Mouse (Mus musculus): ENCODE data around the gene AA467197. TPM values are rescaled to one million over a fixed set of nuclear protein-coding genes. Genes with fewer than 3 reads are reported as not detected.

The AA467197 gene
- 1.2 TPM for polyA plus RNA-seq (2012; fragmentation: generic; extraction: Trizol)

DNA sequence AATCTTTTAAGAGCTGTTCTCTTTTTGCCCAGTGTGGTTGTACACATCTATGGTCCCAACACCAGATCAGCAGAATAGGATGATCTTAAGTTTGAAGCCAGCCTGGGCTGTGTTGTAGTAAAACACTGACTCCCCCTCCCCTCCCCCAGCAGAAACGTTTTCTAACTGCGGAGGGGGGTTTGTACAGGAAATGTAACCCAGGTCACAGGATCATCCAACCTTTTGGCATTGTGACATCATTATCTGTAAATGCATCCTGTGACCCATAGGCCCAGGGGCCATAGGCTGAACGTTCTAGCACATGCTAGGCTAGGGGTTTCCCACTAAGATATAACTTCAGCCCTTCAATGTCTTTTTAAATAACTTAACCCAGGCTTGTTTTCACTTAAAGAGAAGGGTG is at the start of gene AA467197:
Gene AA467197, plus strand, starts transcription at position 301 of the 400 bp plus-strand sequence.
- Histone ChIP-seq H3ac (ENCODE audit: control insufficient read depth, insufficient read length) (no peak within 1 kb of the TSS), H3K27me3 (ENCODE audit: control insufficient read depth, insufficient read depth, insufficient read length) (no peaks in the 10 kb centered on the region), H3K36me3 (ENCODE audit: control insufficient read depth, insufficient read depth) (peaks cover 5% of the 10 kb centered on the region), H3K4me3 (no peak within 1 kb of the TSS), H3K4me2 (ENCODE audit: low read depth) (peak within 1 kb of the TSS; percentile 60), H3K79me2 (ENCODE audit: control insufficient read depth, insufficient read depth) (peaks cover 8% of the 10 kb centered on the region)
- TF ChIP-seq USF1 (IDR thresholded peaks at IDR 0.05; ENCODE audit: low read depth): no peak
- TF ChIP-seq POLR2AphosphoS2 (IDR thresholded peaks at IDR 0.05; ENCODE audit: insufficient read length, low read depth): no peak
- no peak for TF ChIP-seq MYOG (IDR thresholded peaks at IDR 0.05; ENCODE audit: control insufficient read depth in 1 of 3, insufficient read depth in 1 of 3, insufficient read length in 2 of 3, low read depth in 2 of 3)
- no peak for TF ChIP-seq TCF3 (IDR thresholded peaks at IDR 0.05; ENCODE audit: insufficient read length, low read depth)
- no peak for TF ChIP-seq MAX (IDR thresholded peaks at IDR 0.05; ENCODE audit: low read depth)
- no peak for TF ChIP-seq REST (IDR thresholded peaks at IDR 0.05; ENCODE audit: insufficient read depth, insufficient read length)
- no peak for TF ChIP-seq CEBPB (IDR thresholded peaks at IDR 0.05; ENCODE audit: insufficient read depth, poor library complexity, severe bottlenecking)
- no peak for TF ChIP-seq TCF12 (IDR thresholded peaks at IDR 0.05; ENCODE audit: insufficient read depth, poor library complexity, severe bottlenecking)
- no peak for TF ChIP-seq MYOD1 (IDR thresholded peaks at IDR 0.05; ENCODE audit: control insufficient read depth in 1 of 3, insufficient read length in 2 of 3, low read depth in 2 of 3)

DNA sequence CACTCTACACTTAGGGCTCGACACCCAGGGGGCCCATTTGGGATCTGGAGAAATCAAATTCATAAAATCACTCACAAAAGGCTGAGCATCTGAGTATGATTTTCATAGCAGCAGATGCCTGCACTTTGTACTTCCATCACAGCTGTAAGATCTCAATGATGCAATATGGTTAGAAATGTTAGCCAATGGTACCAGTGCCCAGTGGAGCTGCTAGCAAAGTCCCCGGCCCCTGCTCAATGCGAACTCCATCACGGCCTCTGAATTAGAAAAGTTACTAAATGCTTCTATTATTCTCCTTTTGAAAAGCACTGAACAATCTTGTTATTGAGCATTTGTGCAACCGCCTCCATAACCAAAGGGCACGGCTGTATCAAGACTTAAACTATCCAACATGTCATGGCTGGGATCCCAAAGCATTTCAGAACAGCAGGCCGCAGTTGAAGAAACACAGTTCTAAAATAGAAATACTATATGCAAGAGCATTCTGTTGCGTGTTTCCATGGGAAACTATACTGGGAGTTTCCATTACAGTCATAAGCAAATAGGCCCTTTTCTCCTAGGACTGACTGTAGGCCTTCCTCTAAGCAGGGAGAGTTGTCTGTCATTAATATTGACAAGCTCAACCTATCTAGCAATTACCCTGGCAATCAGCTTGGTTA is 48.8 kb upstream of the AA467197 start:
- Histone ChIP-seq H3K36me3 (ENCODE audit: control insufficient read depth, insufficient read depth) (no peaks in the 10 kb centered on the region), H3K79me2 (ENCODE audit: control insufficient read depth, insufficient read depth) (no peaks in the 10 kb centered on the region), H3K4me3 (no peak overlapping the region), H3ac (ENCODE audit: control insufficient read depth, insufficient read length) (no peak overlapping the region), H3K4me2 (ENCODE audit: low read depth) (no peak overlapping the region), H3K27me3 (ENCODE audit: control insufficient read depth, insufficient read depth, insufficient read length) (no peaks in the 10 kb centered on the region)
- no peak for TF ChIP-seq POLR2A (IDR thresholded peaks at IDR 0.05; ENCODE audit: insufficient read length, low read depth)
- peak; percentile 92 for TF ChIP-seq CEBPB (IDR thresholded peaks at IDR 0.05; ENCODE audit: insufficient read depth, poor library complexity, severe bottlenecking)

DNA sequence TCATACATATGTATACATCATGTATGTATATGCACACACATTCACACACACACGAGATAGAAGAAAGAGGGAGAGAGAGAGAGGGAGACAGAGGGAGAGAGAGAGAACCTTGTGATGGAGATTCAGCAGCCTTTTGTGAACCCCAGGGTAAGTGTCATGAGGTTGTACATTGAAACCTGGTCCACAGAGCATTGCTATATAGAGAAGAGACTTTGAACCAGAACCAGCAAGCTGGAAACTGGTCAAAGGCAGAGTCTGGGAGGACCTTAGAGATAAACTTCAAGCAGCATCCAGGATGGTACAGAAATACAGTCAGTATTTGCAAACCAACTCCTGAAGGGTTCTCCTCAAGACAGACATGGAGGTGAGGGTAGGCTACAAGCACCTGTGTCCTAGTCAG is 46.4 kb upstream of the AA467197 start:
- H3K4me2 ChIP-seq (ENCODE audit: low read depth): no peak overlapping the region
- no peaks in the 10 kb centered on the region for H3K79me2 ChIP-seq (ENCODE audit: control insufficient read depth, insufficient read depth)
- TF ChIP-seq MYOG (IDR thresholded peaks at IDR 0.05; ENCODE audit: control insufficient read depth in 1 of 3, insufficient read depth in 1 of 3, insufficient read length in 2 of 3, low read depth in 2 of 3) (no peak), CEBPB (IDR thresholded peaks at IDR 0.05; ENCODE audit: insufficient read depth, poor library complexity, severe bottlenecking) (no peak), REST (IDR thresholded peaks at IDR 0.05; ENCODE audit: insufficient read depth, insufficient read length) (no peak), E2F4 (IDR thresholded peaks at IDR 0.05; ENCODE audit: insufficient read depth) (no peak), POLR2A (IDR thresholded peaks at IDR 0.05; ENCODE audit: insufficient read length, low read depth) (no peak), MAX (IDR thresholded peaks at IDR 0.05; ENCODE audit: low read depth) (no peak), TCF3 (IDR thresholded peaks at IDR 0.05; ENCODE audit: insufficient read length, low read depth) (no peak), TCF12 (IDR thresholded peaks at IDR 0.05; ENCODE audit: insufficient read depth, poor library complexity, severe bottlenecking) (no peak), POLR2AphosphoS2 (IDR thresholded peaks at IDR 0.05; ENCODE audit: insufficient read length, low read depth) (no peak), MYOD1 (IDR thresholded peaks at IDR 0.05; ENCODE audit: control insufficient read depth in 1 of 3, insufficient read length in 2 of 3, low read depth in 2 of 3) (no peak), SRF (IDR thresholded peaks at IDR 0.05; ENCODE audit: control insufficient read depth, insufficient read length, low read depth) (no peak), USF1 (IDR thresholded peaks at IDR 0.05; ENCODE audit: low read depth) (no peak)

DNA sequence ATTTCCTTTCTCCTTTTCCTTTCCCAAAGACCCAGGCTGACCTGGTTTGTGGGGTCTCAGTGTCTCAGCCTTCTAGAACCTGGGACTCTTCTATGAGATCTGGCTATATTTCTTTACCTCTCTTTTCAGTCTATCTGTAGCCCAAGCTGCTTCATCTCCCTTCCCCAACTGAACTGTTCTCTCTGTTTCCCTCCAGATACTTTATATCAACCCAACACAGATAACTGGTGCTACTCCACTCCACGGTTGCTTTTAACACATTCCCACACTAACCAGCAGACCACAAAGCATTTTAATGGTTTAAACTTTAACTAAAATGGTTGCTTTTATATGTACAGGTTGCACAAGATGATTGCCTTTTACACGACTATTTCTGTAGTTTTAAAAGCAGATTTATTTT is 45.6 kb upstream of the AA467197 start:
- no peak overlapping the region for H3K4me3 ChIP-seq
- H3K79me2 ChIP-seq (ENCODE audit: control insufficient read depth, insufficient read depth): no peaks in the 10 kb centered on the region
- TF ChIP-seq USF1 (IDR thresholded peaks at IDR 0.05; ENCODE audit: low read depth) (no peak), TCF3 (IDR thresholded peaks at IDR 0.05; ENCODE audit: insufficient read length, low read depth) (no peak), MAX (IDR thresholded peaks at IDR 0.05; ENCODE audit: low read depth) (no peak), MYOG (IDR thresholded peaks at IDR 0.05; ENCODE audit: control insufficient read depth in 1 of 3, insufficient read depth in 1 of 3, insufficient read length in 2 of 3, low read depth in 2 of 3) (no peak), POLR2A (IDR thresholded peaks at IDR 0.05; ENCODE audit: insufficient read length, low read depth) (no peak), MYOD1 (IDR thresholded peaks at IDR 0.05; ENCODE audit: control insufficient read depth in 1 of 3, insufficient read length in 2 of 3, low read depth in 2 of 3) (no peak), POLR2AphosphoS2 (IDR thresholded peaks at IDR 0.05; ENCODE audit: insufficient read length, low read depth) (no peak), E2F4 (IDR thresholded peaks at IDR 0.05; ENCODE audit: insufficient read depth) (no peak), CEBPB (IDR thresholded peaks at IDR 0.05; ENCODE audit: insufficient read depth, poor library complexity, severe bottlenecking) (no peak), TCF12 (IDR thresholded peaks at IDR 0.05; ENCODE audit: insufficient read depth, poor library complexity, severe bottlenecking) (no peak), SRF (IDR thresholded peaks at IDR 0.05; ENCODE audit: control insufficient read depth, insufficient read length, low read depth) (no peak), REST (IDR thresholded peaks at IDR 0.05; ENCODE audit: insufficient read depth, insufficient read length) (no peak)
- no peak overlapping the region for H3ac ChIP-seq (ENCODE audit: control insufficient read depth, insufficient read length)
- no peak overlapping the region for H3K4me2 ChIP-seq (ENCODE audit: low read depth)
- H3K36me3 ChIP-seq (ENCODE audit: control insufficient read depth, insufficient read depth): peaks cover 9% of the 10 kb centered on the region
- no peaks in the 10 kb centered on the region for H3K27me3 ChIP-seq (ENCODE audit: control insufficient read depth, insufficient read depth, insufficient read length)

More for the DNA sequence above, 46.4 kb upstream of the AA467197 start:
- no peak overlapping the region for H3ac ChIP-seq (ENCODE audit: control insufficient read depth, insufficient read length)
- H3K4me3 ChIP-seq: no peak overlapping the region
- H3K27me3 ChIP-seq (ENCODE audit: control insufficient read depth, insufficient read depth, insufficient read length): no peaks in the 10 kb centered on the region
- peaks cover 3% of the 10 kb centered on the region for H3K36me3 ChIP-seq (ENCODE audit: control insufficient read depth, insufficient read depth)

DNA sequence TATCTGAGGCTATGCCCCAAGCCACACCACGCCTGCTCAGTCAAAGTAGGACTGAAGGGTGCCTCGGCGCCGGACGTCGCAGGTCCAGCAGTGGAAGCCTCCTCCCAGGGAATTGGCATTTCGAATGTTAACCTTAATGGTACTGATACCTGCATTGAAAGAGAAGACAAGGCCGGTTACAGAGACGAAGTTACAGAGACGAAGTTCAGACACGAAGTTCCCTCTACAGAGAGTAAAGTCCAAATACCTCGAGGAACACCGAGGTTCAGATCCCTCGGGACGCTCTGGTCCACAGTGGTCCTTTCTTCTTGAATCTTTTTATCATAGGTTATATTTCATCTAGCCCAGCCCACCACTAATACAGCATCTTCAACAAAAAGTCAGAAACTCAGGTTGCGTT is 41.3 kb upstream of the AA467197 start:
- H3K4me2 ChIP-seq (ENCODE audit: low read depth): no peak overlapping the region
- H3K79me2 ChIP-seq (ENCODE audit: control insufficient read depth, insufficient read depth): no peaks in the 10 kb centered on the region
- H3ac ChIP-seq (ENCODE audit: control insufficient read depth, insufficient read length): no peak overlapping the region
- no peak for TF ChIP-seq MYOG (IDR thresholded peaks at IDR 0.05; ENCODE audit: control insufficient read depth in 1 of 3, insufficient read depth in 1 of 3, insufficient read length in 2 of 3, low read depth in 2 of 3)
- no peak for TF ChIP-seq USF1 (IDR thresholded peaks at IDR 0.05; ENCODE audit: low read depth)
- TF ChIP-seq CEBPB (IDR thresholded peaks at IDR 0.05; ENCODE audit: insufficient read depth, poor library complexity, severe bottlenecking): no peak
- no peak for TF ChIP-seq MAX (IDR thresholded peaks at IDR 0.05; ENCODE audit: low read depth)
- no peak for TF ChIP-seq MYOD1 (IDR thresholded peaks at IDR 0.05; ENCODE audit: control insufficient read depth in 1 of 3, insufficient read length in 2 of 3, low read depth in 2 of 3)
- TF ChIP-seq E2F4 (IDR thresholded peaks at IDR 0.05; ENCODE audit: insufficient read depth): no peak
- TF ChIP-seq POLR2AphosphoS2 (IDR thresholded peaks at IDR 0.05; ENCODE audit: insufficient read length, low read depth): no peak
- TF ChIP-seq SRF (IDR thresholded peaks at IDR 0.05; ENCODE audit: control insufficient read depth, insufficient read length, low read depth): no peak
- TF ChIP-seq POLR2A (IDR thresholded peaks at IDR 0.05; ENCODE audit: insufficient read length, low read depth): no peak
- TF ChIP-seq REST (IDR thresholded peaks at IDR 0.05; ENCODE audit: insufficient read depth, insufficient read length): no peak
- TF ChIP-seq TCF12 (IDR thresholded peaks at IDR 0.05; ENCODE audit: insufficient read depth, poor library complexity, severe bottlenecking): no peak
- TF ChIP-seq TCF3 (IDR thresholded peaks at IDR 0.05; ENCODE audit: insufficient read length, low read depth): no peak
- peaks cover 13% of the 10 kb centered on the region for H3K36me3 ChIP-seq (ENCODE audit: control insufficient read depth, insufficient read depth)
- H3K4me3 ChIP-seq: no peak overlapping the region
- H3K27me3 ChIP-seq (ENCODE audit: control insufficient read depth, insufficient read depth, insufficient read length): no peaks in the 10 kb centered on the region
